Mouse (Mus musculus) granulocyte monocyte progenitor cell, adult 5-6 weeks (primary cell): ENCODE measurements around the gene Acbd4. TPM values are rescaled to one million over a fixed set of nuclear protein-coding genes. Genes with fewer than 3 reads are reported as not detected.

Source experiments
- ATAC-seq: replicated peaks from 2 replicates; pipeline ENCODE4 v1.8.0; 2016; ENCODE audit warnings: mild to moderate bottlenecking, moderate TSS enrichment, inconsistent platforms; ENCODE audit not compliant: poor library complexity, severe bottlenecking
- total RNA-seq, 2 experiments: library from RNA; stranded (forward) in 1 of 2; stranded (reverse) in 1 of 2; fragments of 200-712, 200-1000 nt in 1 of 2; fragments of >200 nt in 1 of 2; fragmentation: Nextera tagmentation in 1 of 2; gene quantifications; 2 replicates each; pipeline ENCODE4 v1.2.3; 2014 to 2017

Gene Acbd4
- total RNA-seq, 2 experiments from 2014 or later = 9.6 to 10.7 TPM

DNA sequence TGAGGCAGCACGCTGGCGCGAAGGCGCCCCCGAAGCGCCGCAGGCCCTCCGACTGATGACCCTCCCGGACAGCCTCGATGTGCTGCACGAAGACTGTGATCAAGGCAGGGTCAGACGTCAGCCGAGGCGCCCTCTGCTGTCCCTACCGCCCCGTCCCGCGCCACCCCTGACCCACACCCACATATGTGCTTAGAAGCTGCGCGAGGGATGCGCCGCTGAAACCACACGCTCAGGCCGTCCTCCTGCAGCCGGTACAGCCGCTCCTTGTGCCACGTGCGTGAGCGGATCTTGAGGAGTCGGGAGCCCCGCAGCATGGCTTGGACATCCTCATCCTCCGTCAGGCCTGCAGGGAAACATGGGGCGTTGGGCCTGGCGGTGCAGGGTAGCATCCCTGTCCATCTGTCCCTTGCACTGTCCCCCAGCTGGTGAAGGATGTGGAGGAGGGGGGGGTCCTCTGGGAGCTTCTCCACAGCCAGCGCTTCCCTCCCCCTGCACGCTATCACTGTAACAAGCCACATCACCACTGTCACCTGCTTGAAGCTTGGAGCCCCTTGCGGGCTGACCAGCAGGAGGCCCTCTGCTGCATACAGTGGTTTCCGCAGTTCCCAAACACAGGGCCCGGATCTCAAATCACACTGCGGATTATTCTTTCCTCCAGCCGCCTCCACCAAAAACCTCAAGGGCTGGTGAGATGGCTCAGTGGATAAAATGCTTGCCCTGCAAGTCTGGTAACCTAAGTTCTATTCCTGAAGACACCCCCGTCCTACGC lies 21.0 kb upstream of the Acbd4 start:
- ATAC-seq = peak; percentile 61

DNA sequence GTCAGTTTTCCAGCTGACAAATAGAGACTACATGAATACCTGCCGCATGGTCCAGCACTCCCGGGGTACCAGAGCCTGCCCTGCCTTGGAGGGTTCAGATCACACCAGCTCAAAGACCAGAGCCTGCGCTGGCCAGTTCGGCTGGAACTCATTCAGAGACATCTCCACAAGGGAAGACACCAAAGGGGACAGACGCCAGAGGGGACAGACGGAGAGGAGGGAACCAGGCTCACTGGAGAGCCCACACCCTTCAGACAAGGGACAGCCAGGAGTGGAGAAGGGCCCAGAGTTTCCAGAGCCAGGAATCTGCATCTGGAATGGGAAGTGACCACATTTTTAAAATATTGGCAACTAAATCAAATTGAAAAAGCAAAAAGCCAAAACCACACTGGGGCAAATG lies 19.9 kb upstream of the Acbd4 start:
- no peak for ATAC-seq

DNA sequence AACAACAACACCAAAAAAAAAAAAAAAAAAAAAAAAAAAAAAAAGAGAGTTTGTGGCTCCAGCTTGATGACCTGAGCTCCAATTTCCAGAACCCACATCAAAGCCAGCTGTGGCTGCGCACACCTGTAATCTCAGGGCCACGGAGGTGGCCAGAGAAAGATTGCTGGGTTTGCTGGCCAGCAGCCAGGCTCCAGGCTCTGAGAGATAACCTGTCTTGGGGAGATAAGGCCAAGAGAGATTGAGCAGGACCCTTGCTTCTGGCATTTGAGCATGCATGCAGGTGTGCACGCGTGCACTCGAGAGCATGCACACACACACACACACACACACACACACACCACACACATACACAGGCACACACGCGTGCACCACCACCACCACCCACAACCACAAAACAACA lies 8.2 kb upstream of the Acbd4 start:
- ATAC-seq = no peak

DNA sequence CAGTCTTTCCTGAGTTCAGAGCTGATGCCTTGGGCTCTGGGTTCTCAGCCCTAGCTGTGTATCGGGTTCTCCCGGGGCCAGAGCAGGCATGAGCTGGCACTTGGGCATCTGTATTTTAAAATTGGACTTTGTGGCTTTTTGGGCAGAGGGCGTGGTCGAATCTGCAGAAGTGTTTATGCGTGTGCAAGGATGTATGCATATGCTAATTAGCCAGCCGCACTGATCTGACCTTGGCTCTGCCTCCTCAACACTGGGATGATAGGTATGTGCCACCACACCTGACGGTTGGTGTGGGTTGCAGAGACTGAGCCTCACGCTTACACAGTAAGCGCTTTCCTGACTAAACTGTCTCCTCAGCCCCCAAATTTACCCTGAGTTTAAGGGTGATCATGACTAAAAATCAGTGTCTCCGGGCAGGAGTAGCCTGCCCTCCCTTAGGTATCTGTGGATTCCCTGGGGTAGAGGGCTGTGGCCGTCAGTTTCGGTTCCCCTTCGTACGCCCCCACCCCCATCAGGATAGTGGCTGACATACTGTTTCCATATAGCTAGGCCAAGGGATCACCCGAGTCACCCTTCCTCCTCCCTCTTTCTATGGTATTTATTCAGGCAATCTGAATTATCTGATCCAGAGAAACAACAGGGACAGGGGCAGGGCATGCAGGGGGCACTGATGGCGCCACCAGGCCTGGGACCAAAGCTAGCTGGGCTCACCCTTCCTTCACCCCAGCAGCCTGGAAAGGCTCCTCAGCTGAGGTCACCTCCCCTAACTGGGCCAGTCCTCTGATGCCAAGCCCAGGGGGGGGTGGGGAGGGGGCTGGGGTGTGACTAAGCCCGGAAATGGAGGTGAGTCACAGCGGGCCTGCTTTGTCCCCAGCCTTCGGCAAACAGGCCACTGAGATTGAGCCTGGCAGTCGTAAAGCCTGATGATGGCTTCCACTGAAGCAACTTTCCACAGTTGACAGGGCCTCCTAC lies 7.3 kb upstream of the Acbd4 start:
- ATAC-seq = peak; percentile 91

DNA sequence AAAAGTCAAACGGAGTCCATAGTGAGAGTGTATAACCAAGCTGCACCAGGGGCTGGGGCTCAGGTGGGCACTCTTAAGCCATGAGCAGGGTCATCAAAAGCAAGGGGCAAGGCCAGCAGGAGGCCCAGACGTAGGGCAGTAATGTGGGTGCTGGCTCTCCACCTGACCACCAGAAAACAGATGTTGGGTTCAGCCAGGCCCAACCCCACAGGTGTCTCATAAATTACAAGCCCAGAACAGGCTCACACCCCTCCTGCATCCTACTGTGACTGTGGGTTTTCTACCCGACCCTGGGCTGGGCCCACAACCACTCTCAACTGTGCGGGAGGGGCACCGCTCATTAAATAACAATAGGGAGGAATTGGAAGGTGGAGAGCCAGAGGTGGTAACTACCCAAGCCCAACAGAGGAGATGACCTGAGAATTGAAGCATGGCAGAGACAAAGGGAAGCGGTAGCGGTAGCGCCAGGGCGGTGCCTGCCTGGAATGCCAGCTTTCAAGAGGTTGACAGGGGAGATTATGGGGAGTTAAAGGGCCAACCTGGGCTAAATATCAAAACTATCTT lies 6.3 kb upstream of the Acbd4 start:
- no peak for ATAC-seq

DNA sequence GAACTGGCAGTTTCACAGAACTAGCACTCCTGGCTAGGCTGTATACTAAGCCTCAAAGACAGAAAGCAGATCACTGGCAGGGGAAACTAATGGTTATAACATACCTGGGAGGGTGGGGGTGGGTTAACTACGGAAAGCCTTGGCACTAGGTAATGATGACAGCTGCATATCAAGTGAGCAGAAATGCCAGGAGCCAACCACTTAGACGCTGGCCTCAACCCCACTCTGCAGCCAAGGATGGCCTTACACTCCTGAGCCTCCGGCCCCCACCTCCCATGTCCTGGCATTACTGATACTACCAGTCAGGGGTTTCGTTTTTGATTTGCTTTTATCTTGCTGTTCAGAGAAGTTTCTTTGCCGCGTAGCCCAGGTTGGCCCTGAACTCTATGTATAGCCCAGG lies 5.7 kb upstream of the Acbd4 start:
- no peak for ATAC-seq

DNA sequence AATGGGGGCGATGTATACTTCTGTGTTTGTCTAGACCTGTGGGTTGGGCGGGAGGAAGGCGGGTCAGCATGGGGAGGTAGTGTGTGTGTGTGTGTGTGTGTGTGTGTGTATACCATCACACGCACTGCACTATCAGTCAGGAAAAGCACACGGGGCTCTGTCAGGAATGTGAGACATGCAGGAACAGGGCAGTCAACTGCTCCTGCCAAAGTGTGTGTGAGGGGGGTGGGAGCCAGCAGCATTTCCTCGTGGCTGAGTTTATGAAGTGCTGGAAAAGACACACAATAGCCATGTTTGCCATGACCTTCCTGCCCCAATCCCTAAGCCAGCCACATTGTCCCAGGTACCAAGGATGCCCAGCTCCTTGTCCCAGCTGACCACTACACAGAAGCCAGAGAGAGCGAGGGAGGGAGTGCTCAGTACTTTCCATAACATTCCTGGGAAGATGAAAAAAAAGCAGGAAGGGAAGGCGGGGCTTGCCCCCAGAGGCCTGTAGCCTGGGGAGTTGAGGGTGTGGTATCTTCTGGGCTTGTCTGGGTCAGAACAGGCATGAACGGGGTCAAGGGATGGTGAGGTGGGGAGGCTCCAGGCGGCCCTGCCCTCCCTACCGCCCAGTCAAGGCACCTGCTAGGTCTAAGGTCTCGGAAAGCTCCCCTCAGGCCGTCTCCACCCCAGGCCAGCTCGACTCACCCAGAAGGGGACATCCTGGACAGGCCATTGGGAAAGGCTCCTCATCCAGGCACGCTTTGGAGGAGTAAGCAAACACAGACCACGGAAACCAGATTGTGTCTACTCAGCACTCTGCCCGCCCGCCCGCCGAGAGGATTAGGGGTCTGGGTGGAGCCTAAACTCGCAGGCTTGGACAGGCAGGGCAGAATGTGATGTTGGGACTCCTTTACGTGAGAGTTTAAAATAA lies 4.2 kb upstream of the Acbd4 start:
- ATAC-seq = no peak

DNA sequence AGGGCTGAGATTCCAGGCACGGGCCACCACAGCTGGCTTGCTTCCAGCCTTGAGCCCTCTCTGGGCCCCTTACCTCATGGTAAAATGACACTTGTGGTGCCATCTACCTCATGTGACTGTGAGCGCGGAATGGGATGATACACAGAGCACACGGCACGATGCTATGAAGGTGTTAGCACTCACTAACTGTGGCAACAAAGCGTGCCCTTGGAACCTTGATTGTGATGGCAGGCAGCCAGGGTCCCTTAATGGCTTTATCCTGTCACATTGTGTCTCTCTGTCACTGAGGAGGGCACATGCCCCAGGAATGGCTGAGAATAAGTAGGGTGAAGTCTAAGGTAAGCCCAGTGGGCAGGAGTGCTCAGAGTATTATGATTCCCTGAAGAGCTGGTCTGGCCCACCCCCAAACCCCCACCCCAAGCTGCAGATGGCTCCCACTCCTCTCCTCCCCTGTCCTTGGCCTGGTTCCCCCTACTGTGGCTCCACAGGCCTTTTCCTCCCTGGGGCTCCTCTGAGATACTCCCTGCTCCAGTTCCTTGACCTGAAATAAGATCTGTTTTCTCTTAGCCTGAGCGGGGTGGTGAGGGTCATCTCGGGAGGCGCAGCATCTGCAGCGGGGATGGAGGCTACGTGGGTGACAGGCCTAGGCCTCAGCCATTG lies 2.8 kb upstream of the Acbd4 start:
- no peak for ATAC-seq

DNA sequence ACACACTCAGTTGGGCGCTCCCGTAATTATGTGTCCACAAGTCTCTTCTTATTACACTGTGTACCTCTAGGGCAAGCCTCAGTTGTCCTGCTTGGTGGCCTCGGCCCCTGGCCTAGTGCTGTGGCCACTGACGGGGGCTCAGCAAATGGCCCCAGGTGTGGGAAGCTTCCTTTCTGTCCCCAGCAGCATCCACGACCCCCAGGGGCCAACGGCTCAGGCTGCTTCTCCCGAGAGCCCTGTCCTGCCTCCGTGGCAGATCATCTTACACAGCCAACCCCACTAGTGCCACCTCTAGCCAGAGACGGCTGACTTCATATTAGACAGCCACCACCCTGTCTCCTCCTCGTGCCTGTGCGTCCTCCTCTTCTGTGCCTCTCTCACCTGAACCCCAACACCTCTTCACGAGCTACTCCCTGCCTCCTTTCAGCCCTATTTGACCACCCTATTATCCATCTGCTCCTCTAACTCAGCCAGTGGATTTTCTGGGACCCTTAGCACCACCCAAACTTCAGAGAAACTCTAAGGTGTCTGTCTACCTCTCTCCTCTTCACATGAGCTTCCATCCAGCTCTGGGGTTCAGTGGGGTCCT lies 2.0 kb upstream of the Acbd4 start:
- ATAC-seq = no peak

DNA sequence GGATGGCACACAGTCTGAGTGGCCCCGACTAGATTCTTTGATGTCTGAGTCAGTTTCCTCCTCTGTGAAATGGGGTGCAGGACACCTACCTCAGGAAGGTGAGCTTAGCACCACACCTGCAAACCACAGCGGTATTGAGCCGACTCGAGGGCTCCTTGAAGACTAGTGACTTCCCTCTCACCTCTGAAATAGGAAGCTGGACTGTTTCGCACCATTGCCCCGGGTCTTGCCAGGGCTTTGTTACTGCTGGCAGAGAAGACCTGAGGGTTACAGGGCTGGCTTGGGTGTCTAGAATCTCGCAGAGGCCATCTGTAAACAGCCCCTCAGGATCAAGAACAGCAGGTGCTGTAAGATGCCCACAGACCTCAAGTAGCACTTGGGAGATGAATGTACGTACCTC lies 1.1 kb upstream of the Acbd4 start:
- ATAC-seq = no peak

DNA sequence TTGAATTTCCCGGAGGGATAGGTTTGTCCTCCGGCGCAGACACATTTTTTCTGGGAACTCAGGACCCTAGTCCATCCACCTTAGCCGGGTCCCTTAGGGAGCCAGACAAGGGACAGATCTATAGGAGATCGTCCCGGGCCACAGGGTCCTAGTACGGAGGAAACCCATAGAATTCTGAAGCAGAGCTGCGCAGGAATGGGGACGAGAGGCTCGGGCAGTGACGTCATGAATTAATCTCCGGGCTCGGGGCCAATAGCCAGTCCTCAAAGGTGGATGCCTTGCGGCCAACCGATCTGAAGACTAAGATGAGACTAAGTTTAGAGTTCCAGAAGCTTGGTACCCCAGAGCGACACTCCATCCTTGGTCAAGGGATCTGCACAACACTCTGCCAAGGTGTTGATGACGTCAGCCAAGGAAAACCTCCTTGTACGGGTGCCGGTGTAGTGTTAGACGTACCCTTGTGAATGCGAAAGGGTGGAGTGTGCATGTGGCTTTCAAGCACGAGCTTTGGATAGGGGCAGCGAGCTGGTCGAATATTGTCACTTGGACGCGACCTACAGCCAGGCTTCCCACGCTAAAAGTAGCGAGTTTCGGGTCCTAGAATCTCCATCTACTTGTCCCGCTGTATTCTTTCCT lies 502 bp downstream of the Acbd4 start:
- no peak for ATAC-seq

DNA sequence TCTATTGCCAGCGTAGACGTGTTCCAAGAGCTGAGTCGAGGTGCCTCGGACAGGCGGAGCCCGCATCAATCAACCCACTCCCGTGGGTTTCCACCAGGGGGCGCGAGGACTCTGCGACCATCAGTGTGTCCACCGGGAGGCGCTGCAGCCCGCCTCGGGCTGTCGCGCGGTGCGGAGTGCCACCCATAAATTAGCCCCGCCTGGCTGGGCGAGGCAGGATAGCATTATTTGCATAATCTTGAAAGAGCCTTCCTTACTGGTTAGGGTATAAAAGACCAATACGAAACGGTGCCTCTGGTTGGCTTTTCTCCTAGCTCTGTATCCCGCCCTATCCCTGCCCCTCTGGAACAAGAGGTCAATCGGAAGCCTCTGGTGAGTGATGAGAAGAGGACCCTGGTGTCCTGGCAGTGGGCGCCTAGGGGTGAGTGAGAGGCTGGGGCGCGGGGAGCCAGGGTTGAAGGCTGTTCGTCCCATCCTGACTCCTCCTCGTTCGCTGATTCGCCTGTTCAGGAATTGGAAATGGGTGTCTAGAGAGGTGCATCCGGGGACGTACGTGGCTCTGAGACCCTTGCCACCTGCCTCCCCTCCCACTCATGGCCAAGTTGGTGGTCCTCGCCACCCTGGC lies 1.4 kb downstream of the Acbd4 start:
- ATAC-seq = peak; percentile 88

DNA sequence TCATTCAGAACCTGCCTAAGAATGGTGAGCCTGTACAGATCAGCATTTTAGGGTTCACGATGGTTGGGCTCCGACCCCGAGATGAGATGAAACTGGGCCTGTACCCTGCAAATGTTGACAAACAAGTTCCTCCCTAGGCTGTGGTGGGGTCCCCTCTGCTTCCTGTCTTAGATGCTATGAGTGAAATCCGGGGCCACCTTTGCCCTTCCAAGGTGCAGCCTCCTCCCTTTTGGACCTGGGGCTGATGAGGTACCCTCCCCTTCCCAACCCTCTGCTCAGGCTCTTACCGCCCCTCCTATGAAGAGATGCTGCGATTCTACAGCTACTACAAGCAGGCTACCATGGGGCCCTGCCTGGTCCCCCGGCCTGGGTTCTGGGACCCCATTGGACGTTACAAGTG lies 2.1 kb downstream of the Acbd4 start:
- no peak for ATAC-seq

DNA sequence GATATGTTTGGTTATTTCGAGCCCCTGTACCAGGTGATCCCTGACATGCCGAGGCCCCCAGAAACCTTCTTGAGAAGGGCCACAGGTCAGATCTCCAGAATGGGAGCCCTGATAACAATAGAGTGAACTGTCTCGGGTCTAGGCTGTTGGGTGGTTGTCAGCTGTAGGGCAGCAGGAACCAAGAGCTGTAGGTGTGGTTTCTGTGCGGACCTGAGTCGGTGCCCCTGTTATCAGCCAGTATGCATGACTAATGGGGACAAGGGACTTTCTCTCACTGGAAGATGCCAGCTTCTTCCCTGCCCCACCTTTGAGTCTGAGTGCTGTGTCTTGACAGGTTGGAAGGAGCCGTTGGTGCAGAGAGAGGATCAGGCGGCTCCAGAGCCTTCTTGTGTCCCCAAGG lies 3.0 kb downstream of the Acbd4 start:
- ATAC-seq = no peak

DNA sequence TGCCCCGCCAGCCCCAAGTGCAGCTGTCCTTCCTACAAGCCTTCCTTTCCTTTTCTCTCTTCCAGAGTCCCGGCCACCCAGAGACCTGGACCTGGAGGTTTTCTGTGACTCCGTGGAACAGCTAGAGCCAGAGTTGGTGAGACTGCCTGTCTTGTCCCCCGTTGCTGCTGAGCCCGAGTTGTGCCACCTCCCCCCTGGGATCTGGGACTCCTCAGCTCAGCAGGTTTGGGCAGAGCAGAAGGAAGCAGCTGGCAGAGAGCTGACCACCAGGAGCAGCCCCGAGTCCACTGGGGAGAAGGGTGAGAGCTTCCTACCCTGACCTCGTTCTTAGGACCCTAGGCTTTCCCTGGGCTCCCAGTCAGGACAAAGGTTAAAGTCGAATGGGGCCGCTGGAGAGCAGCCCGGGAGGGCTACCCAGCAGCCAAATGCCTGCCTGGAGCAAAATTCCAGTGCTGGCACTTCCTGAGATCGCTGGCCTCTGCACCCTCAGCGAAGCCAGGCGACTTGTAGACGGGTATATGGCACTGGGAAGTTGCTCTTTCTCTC lies 3.8 kb downstream of the Acbd4 start:
- no peak for ATAC-seq

DNA sequence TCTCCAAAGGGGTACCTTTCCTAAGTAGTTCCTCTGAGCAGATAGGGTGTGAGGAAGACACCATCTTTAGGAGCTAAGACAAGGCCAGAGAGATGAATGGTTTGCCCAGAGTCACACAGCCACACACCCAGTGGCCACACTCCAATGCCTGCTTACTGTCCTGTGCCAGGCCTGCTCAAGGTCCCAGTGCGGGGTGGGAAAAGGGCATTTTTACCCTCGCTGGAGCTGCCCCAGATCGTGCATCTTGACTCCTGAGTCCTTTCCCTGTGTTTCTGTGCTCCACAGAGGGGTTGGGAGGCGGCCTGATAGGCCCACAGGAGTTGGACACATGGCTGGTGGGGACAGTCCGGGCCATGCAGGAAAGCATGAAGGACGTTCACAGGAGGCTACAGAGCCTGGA lies 4.3 kb downstream of the Acbd4 start:
- no peak for ATAC-seq

DNA sequence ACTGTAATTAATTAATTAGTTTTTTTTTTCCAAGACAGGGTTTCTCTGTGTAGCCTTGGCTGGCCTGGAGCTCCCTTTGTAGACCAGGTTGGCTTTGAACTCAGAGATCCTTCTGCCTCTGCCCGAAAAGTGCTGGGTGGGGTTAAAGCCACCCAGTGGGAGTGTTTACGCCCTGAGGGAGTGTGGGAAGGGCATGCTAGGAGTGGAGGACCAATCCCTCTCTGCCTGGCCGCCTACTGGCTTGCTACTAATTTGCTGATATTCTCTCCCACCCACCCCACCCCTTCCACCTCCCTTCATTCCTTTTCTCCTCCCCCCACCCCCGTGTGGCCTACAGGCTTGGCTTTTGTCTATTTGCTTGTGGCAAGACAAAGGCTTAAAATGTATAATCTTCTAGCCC lies 4.9 kb downstream of the Acbd4 start:
- ATAC-seq = no peak

DNA sequence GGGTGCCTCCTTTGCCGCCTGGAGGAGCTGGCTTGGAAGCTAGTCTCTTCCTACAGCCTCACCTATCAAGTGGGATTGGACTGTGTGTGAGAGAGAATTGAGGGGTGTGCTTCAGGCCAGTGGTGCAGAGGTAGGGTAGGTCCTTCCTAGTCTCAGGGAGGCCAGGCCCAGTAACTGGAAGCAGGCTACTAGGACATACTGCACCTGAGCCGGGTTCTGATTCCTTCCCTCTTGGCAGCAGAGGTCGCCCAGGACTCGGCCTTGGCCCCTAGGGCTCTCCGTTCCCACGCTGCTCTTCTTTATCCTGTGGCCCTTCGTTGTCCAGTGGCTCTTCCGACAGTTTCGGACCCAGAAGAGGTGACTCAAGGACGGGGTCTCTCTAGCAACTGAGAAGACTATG lies 9.8 kb downstream of the Acbd4 start:
- no peak for ATAC-seq
